Mouse (Mus musculus): Measurements from ENCODE around the gene Hacd4.

Gene Hacd4

GRCm38 (mm10) chr4:88436593-88437165 is 2.0 kb downstream of the Hacd4 start:
- CTCF ChIA-PET = no interaction called here

DNA sequence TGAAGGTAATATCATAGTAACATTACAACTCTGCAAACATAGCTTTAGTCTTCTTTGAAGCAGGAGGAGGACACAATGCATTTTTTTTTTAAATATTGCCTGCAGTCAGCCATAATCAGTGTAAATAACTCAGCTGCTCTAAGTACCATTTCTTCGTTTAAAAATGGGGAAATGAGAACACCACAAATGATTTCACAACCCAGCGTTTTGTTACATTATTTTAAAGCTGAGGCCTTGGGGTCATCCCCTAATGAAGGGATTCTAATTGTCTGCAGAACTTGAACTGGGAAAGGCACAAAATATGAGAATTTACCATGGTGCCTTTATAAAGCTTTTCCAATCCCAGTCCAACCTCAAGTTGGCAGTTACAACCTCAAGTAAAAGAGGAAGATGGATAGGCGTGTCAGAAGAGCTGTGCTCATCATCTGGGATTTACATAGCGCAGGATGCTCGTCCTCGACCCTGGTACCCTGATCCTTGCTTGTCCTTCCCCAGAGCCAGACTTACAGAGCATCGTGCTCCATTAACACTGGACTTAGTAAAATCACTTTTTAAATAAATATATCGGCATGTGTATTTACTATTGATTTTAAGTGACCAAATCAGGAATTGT is 6.2 kb downstream of the Hacd4 start:
- CTCF ChIA-PET = no interaction called here

GRCm38 (mm10) chr4:88427630-88428239 is 11.0 kb downstream of the Hacd4 start:
- CTCF ChIA-PET = no interaction called here

DNA sequence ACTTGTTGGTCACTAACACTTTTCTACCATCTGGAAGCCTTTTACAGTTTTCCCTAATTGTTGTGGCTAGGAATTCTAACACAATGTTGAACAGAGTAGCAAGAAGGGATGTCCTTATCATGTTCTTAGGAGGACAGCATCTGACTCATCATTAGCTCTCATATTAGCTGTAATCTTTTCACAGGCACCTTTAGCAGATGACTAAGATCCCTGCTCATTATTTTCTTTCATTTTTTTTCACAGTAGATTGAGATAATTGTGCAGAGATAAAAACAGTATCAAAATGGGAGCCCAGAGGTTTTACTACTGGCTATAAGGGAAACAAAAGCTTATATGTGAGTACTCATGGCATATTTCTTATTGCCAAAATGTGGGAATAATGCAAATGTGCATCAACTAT is 14.2 kb downstream of the Hacd4 start:
- CTCF ChIA-PET = no interaction called here

GRCm38 (mm10) chr4:88419378-88419777 is 19.4 kb downstream of the Hacd4 start:
- CTCF ChIA-PET = interaction anchor here (0.8 kb wide), 1 partner anchor 403 kb away, joined by 4 read pairs; no protein-coding TSS in a partner anchor

GRCm38 (mm10) chr4:88415017-88415416 is 23.7 kb downstream of the Hacd4 start:
- CTCF ChIA-PET = no interaction called here

- CTCF ChIA-PET = no interaction called here
Measured at GRCm38 (mm10) chr4:88412331-88412730, 26.4 kb downstream of the Hacd4 start.

- CTCF ChIA-PET = no interaction called here
Measured at GRCm38 (mm10) chr4:88409279-88409678, 29.4 kb downstream of the Hacd4 start.

DNA sequence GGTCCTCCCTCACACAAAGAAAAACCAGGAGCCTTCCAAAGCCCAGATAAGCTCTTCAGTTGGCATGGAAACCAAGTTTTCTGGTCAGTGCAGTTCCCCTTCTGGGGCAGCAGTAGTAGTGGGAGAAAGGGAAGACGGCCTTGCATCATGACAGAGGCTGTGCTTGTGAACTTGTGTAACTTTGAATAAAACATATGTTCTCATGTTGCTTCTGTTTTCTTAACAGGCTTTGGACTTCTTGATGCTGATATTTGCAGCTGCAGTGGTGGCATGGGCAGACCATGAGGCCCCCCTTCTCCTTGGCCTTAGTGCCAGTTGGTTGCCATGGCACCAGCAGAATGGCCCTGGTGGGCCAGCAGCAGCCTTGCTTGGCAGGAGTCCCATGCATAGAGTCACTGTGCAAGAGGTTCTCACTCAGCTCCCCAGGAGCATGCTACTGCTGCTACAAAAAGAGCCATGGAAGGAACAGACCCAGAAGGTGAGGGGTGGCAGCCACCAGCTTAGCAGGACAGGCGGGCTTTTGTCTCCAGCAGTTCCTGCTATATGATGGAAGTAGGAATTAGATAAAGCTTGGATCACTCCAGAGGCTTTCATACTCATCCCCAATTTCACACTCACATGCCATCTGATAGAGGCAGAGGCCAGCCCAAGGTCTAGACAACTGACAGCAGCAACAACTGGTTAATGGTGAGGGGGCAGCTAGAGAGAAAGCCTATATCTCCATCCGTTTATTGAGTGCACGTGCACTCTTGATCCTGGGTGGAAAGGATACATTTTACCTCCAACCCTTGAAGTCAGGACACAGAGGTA is 31.6 kb downstream of the Hacd4 start:
- CTCF ChIA-PET = no interaction called here

DNA sequence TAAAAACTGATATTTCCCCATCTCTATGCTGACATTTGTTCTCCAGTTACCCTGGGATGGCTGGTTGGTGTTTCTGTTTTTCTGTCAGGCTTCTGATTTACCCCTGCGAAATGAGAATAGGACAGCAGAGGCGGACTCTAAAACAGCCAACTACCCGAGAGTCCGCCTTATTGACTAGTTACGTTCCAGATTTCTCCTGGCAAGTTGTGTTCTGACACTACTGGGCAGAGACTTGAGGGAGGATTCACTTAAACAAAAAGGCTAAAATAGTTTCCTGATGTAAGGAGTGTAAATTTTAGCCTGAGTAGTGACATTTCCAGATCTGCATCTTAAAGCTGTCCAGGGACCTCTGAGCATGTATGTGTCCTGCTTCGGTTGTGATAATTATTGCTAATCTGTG is 35.8 kb downstream of the Hacd4 start:
- CTCF ChIA-PET = no interaction called here

DNA sequence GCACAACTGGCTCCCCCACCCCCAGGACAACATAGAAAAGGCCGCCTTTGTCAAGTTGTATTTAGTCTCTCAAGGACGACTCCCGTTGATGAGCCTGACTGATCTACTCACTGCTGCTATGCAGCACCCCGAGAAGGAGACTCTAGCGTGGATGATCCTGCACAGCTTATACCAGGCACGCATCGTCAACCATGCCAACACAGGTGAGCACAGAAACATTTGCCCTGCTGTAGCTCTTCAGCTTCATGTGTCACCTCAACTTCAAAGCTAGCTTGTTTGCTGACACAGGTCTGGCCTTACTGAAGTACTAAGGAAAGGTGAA is 37.8 kb downstream of the Hacd4 start:
- CTCF ChIA-PET = no interaction called here

DNA sequence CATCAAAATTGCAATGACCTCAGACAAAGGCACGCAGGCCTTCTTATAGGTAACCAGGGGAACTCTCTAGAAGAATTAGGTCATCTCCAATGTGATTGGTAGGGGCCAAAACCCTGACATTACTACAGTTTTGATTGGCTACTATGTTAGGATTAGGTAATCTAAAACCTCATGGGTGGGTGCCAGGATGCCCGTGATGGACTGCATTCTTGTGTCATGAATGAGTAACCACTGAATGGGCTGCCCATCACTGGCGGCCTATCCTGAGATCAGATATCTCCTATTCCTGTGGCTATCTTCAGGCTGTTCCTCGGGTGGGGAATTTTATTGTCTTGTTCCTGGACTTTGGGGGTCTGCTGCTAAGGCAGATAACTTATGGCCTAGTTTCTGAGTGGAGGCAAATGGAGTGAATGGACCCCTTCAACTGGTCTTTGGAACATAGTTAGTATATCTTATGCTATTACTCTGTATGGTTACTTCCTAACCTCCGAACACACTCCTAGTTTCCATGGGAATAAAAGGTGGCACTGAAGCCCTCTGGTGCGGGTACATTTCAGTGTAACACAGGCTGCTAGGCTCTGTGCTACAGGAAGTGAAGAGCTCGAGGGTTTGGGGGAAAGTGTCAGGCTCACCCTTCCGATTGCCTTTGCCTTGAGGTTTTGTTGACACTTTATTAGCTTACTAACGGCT is 38.3 kb downstream of the Hacd4 start:
- CTCF ChIA-PET = no interaction called here

DNA sequence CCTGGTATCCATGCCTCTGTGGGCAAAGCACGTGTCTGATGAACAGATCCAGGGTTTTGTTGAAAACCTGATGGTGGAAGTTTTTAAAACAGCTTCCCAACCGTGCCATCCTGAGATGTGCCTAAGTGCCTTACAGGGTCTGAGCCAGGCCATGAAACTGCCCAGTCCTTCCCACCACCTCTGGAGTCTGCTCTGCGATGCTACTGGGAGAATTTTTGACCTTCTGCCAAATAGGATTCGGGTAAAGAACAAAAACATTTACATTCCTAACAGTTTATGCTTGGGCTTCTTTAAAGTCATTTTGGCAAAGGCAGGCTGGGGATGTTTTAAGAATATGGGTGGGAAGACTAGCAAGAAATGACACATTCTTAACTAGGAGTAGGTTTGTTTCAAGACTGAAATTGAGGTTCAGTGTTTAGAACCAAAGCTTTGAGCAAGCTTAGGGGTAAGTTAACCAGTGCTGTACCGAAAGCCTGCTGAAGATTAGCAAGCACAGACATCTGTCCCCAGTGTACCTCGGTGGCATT is 41.7 kb downstream of the Hacd4 start:
- CTCF ChIA-PET = no interaction called here

GRCm38 (mm10) chr4:88395717-88396116 is 43.0 kb downstream of the Hacd4 start:
- CTCF ChIA-PET = no interaction called here

DNA sequence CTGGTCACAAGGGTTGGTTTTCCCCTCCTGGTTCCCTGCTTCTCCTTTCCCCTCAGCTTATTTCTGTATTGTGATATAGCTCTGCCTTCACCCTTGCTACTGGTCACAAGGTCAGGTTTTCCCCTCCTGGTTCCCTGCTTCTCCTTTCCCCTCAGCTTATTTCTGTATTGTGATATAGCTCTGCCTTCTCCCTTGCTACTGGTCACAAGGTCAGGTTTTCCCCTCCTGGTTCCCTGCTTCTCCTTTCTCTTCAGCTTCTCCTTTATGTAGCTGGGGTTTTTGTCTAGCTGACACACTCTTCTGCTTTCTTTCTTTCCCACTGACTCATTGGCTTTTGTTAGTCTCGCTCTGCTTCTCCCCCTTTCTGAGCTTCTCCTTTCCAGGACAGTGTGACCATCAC is 48.1 kb downstream of the Hacd4 start:
- CTCF ChIA-PET = interaction anchor here (0.7 kb wide), 1 partner anchor 14 kb away, joined by 3 read pairs; no protein-coding TSS in a partner anchor

GRCm38 (mm10) chr4:88390036-88390435 is 48.7 kb downstream of the Hacd4 start:
- CTCF ChIA-PET = interaction anchor here (0.7 kb wide), 1 partner anchor 14 kb away, joined by 3 read pairs; no protein-coding TSS in a partner anchor

- CTCF ChIA-PET = no interaction called here
Measured at GRCm38 (mm10) chr4:88372293-88373224, 66.2 kb downstream of the Hacd4 start.

GRCm38 (mm10) chr4:88370819-88371218 is 67.9 kb downstream of the Hacd4 start:
- CTCF ChIA-PET = no interaction called here

DNA sequence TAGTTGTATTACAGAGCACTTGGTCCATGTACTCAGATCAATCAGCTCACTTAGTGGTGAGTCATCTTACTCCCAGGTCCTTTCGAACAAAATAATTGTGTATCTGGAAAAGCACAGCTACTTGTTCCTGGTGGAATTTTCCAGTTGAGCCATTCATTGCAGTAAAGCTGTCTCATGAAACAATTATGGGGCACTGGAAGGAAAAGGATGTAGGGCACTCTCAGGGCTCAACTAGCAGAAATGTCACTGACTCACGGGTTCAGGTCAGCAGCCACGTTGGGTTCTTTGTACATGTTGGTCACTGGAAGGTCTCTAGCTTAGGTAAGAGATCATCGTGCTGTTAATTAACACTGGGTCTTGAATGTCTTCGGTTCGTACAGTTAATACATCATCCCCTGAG is 68.8 kb downstream of the Hacd4 start:
- CTCF ChIA-PET = no interaction called here

- CTCF ChIA-PET = no interaction called here
Measured at GRCm38 (mm10) chr4:88357431-88357830, 81.3 kb downstream of the Hacd4 start.

- CTCF ChIA-PET = no interaction called here
Measured at GRCm38 (mm10) chr4:88356652-88357051, 82.1 kb downstream of the Hacd4 start.
